Mouse (Mus musculus): Measurements from ENCODE around the gene Smg1.

Smg1 gene

GRCm38 (mm10) chr7:118156461-118156860, 87.0 kb downstream of the Smg1 start:
- in situ Hi-C loops (cut with MboI, MseI) = no loop called here

GRCm38 (mm10) chr7:118154150-118154549, 89.3 kb downstream of the Smg1 start:
- in situ Hi-C loops (cut with MboI, MseI) = no loop called here

- in situ Hi-C loops (cut with MboI, MseI) = loop anchor here in 1 of 2 experiments (5.0 kb wide), 1 partner anchor 39 kb away; no protein-coding TSS in a partner anchor
Measured at GRCm38 (mm10) chr7:118143602-118144001, 99.9 kb downstream of the Smg1 start.

- in situ Hi-C loops (cut with MboI, MseI) = loop anchor here in 1 of 2 experiments (5.0 kb wide), 1 partner anchor 39 kb away; no protein-coding TSS in a partner anchor
Measured at GRCm38 (mm10) chr7:118143123-118143522, 100.3 kb downstream of the Smg1 start.

GRCm38 (mm10) chr7:118141271-118141670, 102.2 kb downstream of the Smg1 start:
- in situ Hi-C loops (cut with MboI, MseI) = loop anchor here in 1 of 2 experiments (5.0 kb wide), 1 partner anchor 41 kb away; no protein-coding TSS in a partner anchor

- in situ Hi-C loops (cut with MboI, MseI) = loop anchor here in 1 of 2 experiments (5.0 kb wide), 1 partner anchor 567 kb away; no protein-coding TSS in a partner anchor
Measured at GRCm38 (mm10) chr7:118135128-118135527, 108.3 kb downstream of the Smg1 start.

- in situ Hi-C loops (cut with MboI, MseI) = no loop called here
Measured at GRCm38 (mm10) chr7:118129430-118130041, 113.9 kb downstream of the Smg1 start, which contains the start of gene Arl6ip1. Arl6ip1 (minus strand) TSS chr7:118129662.

- in situ Hi-C loops (cut with MboI, MseI) = no loop called here
Measured at GRCm38 (mm10) chr7:118128925-118129429, 114.5 kb downstream of the Smg1 start.

GRCm38 (mm10) chr7:118126219-118126875, 117.1 kb downstream of the Smg1 start:
- in situ Hi-C loops (cut with MboI, MseI) = no loop called here

- in situ Hi-C loops (cut with MboI, MseI) = no loop called here
Measured at GRCm38 (mm10) chr7:118125736-118126135, 117.7 kb downstream of the Smg1 start.

GRCm38 (mm10) chr7:118123512-118124411, 119.7 kb downstream of the Smg1 start:
- in situ Hi-C loops (cut with MboI, MseI) = loop anchor here in 1 of 2 experiments (25.0 kb wide), 1 partner anchor 589 kb away; the partner anchor contains the start of genes Ccp110 and Gde1

GRCm38 (mm10) chr7:118122235-118122634, 121.2 kb downstream of the Smg1 start:
- in situ Hi-C loops (cut with MboI, MseI) = loop anchor here in 1 of 2 experiments (25.0 kb wide), 1 partner anchor 590 kb away; the partner anchor contains the start of genes Ccp110 and Gde1

GRCm38 (mm10) chr7:118120654-118121053, 122.8 kb downstream of the Smg1 start:
- in situ Hi-C loops (cut with MboI, MseI) = loop anchor here in 1 of 2 experiments (25.0 kb wide), 1 partner anchor 592 kb away; the partner anchor contains the start of genes Ccp110 and Gde1

GRCm38 (mm10) chr7:118119946-118120345, 123.5 kb downstream of the Smg1 start:
- in situ Hi-C loops (cut with MboI, MseI) = loop anchor here (5.0 to 25.0 kb wide), 2 partner anchors 157 to 592 kb away; partner anchors contain the start of genes Ccp110 (in 1 of the 2) and Gde1 (in 1 of the 2)

GRCm38 (mm10) chr7:118119142-118119541, 124.3 kb downstream of the Smg1 start:
- in situ Hi-C loops (cut with MboI, MseI) = loop anchor here (5.0 to 25.0 kb wide), 2 partner anchors 158 to 593 kb away; partner anchors contain the start of genes Ccp110 (in 1 of the 2) and Gde1 (in 1 of the 2)

- in situ Hi-C loops (cut with MboI, MseI) = loop anchor here (5.0 to 25.0 kb wide), 2 partner anchors 159 to 594 kb away; partner anchors contain the start of genes Ccp110 (in 1 of the 2) and Gde1 (in 1 of the 2)
Measured at GRCm38 (mm10) chr7:118118426-118118825, 125.0 kb downstream of the Smg1 start.

GRCm38 (mm10) chr7:118117539-118118210, 125.8 kb downstream of the Smg1 start:
- in situ Hi-C loops (cut with MboI, MseI) = loop anchor here (5.0 to 25.0 kb wide), 2 partner anchors 160 to 595 kb away; partner anchors contain the start of genes Ccp110 (in 1 of the 2) and Gde1 (in 1 of the 2)

- in situ Hi-C loops (cut with MboI, MseI) = loop anchor here (5.0 to 25.0 kb wide), 2 partner anchors 160 to 595 kb away; partner anchors contain the start of genes Ccp110 (in 1 of the 2) and Gde1 (in 1 of the 2)
Measured at GRCm38 (mm10) chr7:118116787-118117538, 126.5 kb downstream of the Smg1 start.

Data from T-helper 17 cell (primary cell).